Mouse (Mus musculus): ENCODE results near the gene Mettl8. TPM values are rescaled to one million over a fixed set of nuclear protein-coding genes. Genes with fewer than 3 reads are reported as not detected.

Gene Mettl8
- polyA plus RNA-seq, 1 experiment from 2014 or later = 14.9 TPM

DNA sequence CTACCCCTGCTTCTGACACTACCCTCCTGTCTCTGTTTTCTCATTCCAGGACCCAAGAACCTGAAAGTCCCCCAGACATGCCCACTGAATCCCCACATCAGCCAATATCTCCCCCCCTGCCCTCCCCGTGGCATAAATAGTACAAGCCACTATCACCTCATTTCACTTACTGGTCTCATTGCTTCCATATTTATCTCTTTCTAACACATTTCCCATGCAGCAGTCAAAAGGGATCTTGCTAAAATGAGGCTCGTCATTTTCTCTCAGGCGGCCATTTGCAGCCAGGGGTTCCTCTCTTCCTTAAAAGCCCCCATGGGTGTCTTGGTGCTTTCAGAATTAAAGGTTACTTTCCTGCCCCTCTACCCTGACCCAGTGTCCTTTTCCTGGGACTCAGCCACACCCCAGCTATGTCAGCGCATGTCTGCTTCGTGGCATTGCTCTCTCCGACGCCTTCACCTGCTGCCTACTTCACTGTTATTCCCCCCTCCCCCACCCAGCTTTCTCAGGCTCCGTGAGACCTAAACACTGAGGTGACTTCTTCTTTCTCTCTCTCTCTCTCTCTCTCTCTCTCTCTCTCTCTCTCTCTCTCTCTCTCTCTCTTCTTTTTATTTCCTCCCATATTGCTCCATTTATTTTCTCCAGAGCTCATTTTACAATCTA is 134.3 kb downstream of the Mettl8 start:
- Histone ChIP-seq H3K9me3 (ENCODE audit: control insufficient read depth, low read length) (no peaks in the 10 kb centered on the region), H3K27ac (ENCODE audit: low read depth) (no peak overlapping the region), H3K9ac (ENCODE audit: low read length) (no peak overlapping the region), H3K4me3 (ENCODE audit: low read depth, low read length) (no peak overlapping the region), H3K4me2 (ENCODE audit: low read length) (no peak overlapping the region), H3K27me3 (replicated peaks; ENCODE audit: control insufficient read depth, insufficient read depth, low read length) (no peaks in the 10 kb centered on the region), H3K4me1 (replicated peaks; ENCODE audit: control insufficient read depth, insufficient read depth, low read length) (no peaks in the 10 kb centered on the region; the same call in 1 of the 2 replicates), H3K36me3 (ENCODE audit: control insufficient read depth, insufficient read depth, low read length) (no peaks in the 10 kb centered on the region)
- ATAC-seq (replicated peaks; ENCODE audit: low FRiP score, low TSS enrichment, low read depth) = no peak
- 47% methylated on average over 8 of the region's 8 CpGs for WGBS
- DNase-seq (ENCODE audit: low spot score) = no peak

DNA sequence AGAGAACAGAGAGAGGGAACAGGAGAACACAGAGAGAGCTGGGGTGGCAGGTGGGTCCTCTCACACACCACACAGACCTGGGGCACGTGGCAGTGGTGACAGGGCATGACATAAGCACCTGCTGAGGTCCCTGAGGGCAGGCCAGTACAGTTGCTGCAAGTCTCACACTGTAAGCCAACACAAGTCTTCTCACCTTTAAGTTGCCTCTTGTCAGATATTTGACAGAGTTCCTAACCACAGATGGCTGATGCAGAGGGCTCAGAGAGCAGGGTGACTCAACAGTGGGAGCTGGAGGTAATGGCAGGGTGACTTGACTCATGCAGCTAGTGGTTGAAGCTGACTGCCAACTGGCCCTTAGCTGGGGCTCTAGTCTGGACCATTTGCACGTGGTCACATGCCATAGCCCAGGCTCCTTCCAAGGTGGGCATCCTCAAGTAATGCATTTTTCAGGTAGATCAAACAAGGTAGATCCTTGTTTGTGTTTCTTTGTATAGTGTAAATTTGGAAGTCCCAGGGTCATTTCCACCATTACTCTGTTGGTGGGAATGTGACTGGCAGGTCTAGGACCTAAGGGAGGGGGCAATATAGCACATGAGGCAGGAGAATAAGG is 135.4 kb downstream of the Mettl8 start:
- ATAC-seq (replicated peaks; ENCODE audit: low FRiP score, low TSS enrichment, low read depth) (no peak), DNase-seq (ENCODE audit: low spot score) (no peak)
- Histone ChIP-seq H3K4me3 (ENCODE audit: low read depth, low read length) (no peak overlapping the region), H3K4me1 (replicated peaks; ENCODE audit: control insufficient read depth, insufficient read depth, low read length) (no peaks in the 10 kb centered on the region; the same call in 1 of the 2 replicates), H3K9ac (ENCODE audit: low read length) (no peak overlapping the region), H3K9me3 (ENCODE audit: control insufficient read depth, low read length) (no peaks in the 10 kb centered on the region), H3K27me3 (replicated peaks; ENCODE audit: control insufficient read depth, insufficient read depth, low read length) (no peaks in the 10 kb centered on the region), H3K27ac (ENCODE audit: low read depth) (no peak overlapping the region), H3K36me3 (ENCODE audit: control insufficient read depth, insufficient read depth, low read length) (no peaks in the 10 kb centered on the region), H3K4me2 (ENCODE audit: low read length) (no peak overlapping the region)
- WGBS = 87% methylated on average over 2 of the region's 2 CpGs

DNA sequence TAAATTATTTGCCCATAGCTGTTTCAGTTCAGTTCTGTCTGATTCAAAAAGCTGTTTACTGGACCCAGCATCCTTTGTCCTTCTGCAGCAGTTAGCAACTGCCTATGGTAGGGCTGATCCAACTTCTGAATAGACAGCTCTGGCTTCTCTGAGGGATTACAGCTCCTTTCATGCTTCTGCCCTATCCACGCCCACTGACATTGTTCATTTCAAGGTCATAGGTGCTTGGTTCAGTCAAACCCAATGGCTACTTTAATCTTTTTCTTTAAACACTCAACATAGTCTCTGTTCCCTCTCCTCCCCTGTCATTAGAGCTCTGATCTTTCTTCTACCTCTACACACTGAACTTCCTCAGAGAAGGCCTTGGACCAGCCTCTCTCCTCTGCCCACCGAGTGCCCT is 136.9 kb downstream of the Mettl8 start:
- no peaks in the 10 kb centered on the region; the same call in 1 of the 2 replicates for H3K4me1 ChIP-seq (replicated peaks; ENCODE audit: control insufficient read depth, insufficient read depth, low read length)
- no peak for DNase-seq (ENCODE audit: low spot score)
- H3K9me3 ChIP-seq (ENCODE audit: control insufficient read depth, low read length) = no peaks in the 10 kb centered on the region
- ATAC-seq (replicated peaks; ENCODE audit: low FRiP score, low TSS enrichment, low read depth) = no peak
- H3K9ac ChIP-seq (ENCODE audit: low read length) = no peak overlapping the region
- no peaks in the 10 kb centered on the region for H3K27me3 ChIP-seq (replicated peaks; ENCODE audit: control insufficient read depth, insufficient read depth, low read length)
- 89% methylated on average over 2 of the region's 2 CpGs for WGBS
- no peak overlapping the region for H3K4me2 ChIP-seq (ENCODE audit: low read length)
- H3K36me3 ChIP-seq (ENCODE audit: control insufficient read depth, insufficient read depth, low read length) = no peaks in the 10 kb centered on the region
- no peak overlapping the region for H3K27ac ChIP-seq (ENCODE audit: low read depth)
- no peak overlapping the region for H3K4me3 ChIP-seq (ENCODE audit: low read depth, low read length)

Other genes with a start within 250 kb of the Mettl8 start
- gene Tlk1, start 229.9 kb downstream of the Mettl8 start, polyA plus RNA-seq (2014; fragmentation: Nextera tagmentation; extraction: Ambion mirVana) = 36.7 and 37.6 TPM in 2 replicates
- 37.5 and 39.2 TPM in 2 replicates for gene Dcaf17, start 255 bp downstream of the Mettl8 start, polyA plus RNA-seq (2014; fragmentation: Nextera tagmentation; extraction: Ambion mirVana)
- gene Cybrd1, start 62.3 kb upstream of the Mettl8 start, polyA plus RNA-seq (2014; fragmentation: Nextera tagmentation; extraction: Ambion mirVana) = 4.9 and 5.1 TPM in 2 replicates
- gene Dync1i2, start 156.1 kb upstream of the Mettl8 start, polyA plus RNA-seq (2014; fragmentation: Nextera tagmentation; extraction: Ambion mirVana) = 95.9 and 102 TPM in 2 replicates